Mouse (Mus musculus) lung, adult 2 months (tissue): ENCODE results near the gene Pfn1.

Source experiments
- CTCF ChIP-seq: fragments of 200-500 bp; IDR thresholded peaks from 2 replicates; pipeline ENCODE4 v1.5.1; 2011; ENCODE audit warnings: mild to moderate bottlenecking, low read length, control low read depth; ENCODE audit not compliant: insufficient read depth
- POLR2A ChIP-seq: fragments of 200-500 bp; IDR thresholded peaks from 2 replicates; pipeline ENCODE4 v1.6.1; 2011; ENCODE audit warnings: low read depth, mild to moderate bottlenecking, control low read depth, low read length, borderline replicate concordance; ENCODE audit errors: extremely low read depth

DNA sequence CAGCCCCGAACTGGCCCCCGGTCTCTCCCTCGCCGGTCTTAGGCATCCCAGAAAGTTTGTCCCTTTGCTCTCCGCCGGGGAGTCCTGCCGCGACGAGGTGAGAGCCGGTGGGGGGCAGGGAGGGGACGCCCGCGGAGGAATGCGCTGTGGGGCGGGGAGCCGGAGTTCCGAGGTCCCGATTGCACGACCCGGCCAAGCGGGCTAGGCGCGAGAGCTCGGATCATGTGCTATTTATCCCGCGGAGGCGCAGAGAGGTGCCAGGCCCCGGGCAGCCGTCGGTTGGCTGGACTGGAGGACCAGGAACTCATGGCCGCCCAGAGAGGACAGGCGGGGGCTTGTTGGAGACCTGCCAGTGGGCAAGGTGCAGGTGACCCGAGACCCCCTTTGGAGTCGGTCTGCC, 46.2 kb upstream of the Pfn1 start:
- no peak; the same call in 1 of the 2 replicates for TF ChIP-seq POLR2A
- TF ChIP-seq CTCF, result no peak
